Mouse (Mus musculus) brain, embryonic 14.5 days (tissue): Measurements from ENCODE around the gene Usp46. TPM values are rescaled to one million over a fixed set of nuclear protein-coding genes. Genes with fewer than 3 reads are reported as not detected.

ENCODE experiments used
- DNase-seq: peaks from one replicate; pipeline ENCODE4 v3.0.0-alpha.2; 2011; ENCODE audit warnings: low read depth
- CTCF ChIP-seq: fragments of 200-500 bp; IDR thresholded peaks from 2 replicates; pipeline ENCODE4 v1.5.1; 2012; ENCODE audit warnings: inconsistent platforms, mild to moderate bottlenecking, moderate library complexity, borderline replicate concordance; ENCODE audit not compliant: insufficient read depth, insufficient read length; ENCODE audit errors: extremely low read depth
- POLR2A ChIP-seq: fragments of 200-500 bp; IDR thresholded peaks from 2 replicates; pipeline ENCODE4 v1.6.1; 2012; ENCODE audit warnings: mild to moderate bottlenecking, inconsistent platforms, borderline replicate concordance; ENCODE audit not compliant: poor library complexity, insufficient read depth, insufficient read length, severe bottlenecking; ENCODE audit errors: extremely low read depth
- polyA plus RNA-seq: library from polyadenylated mRNA; depleted of rRNA; stranded (reverse); fragments of >200 nt; gene quantifications from 2 replicates; pipeline ENCODE4 v1.2.3, GENCODE M21; 2012; rRNA removed

Usp46 gene
- polyA plus RNA-seq, result 17.2 and 24.4 TPM in 2 replicates

DNA sequence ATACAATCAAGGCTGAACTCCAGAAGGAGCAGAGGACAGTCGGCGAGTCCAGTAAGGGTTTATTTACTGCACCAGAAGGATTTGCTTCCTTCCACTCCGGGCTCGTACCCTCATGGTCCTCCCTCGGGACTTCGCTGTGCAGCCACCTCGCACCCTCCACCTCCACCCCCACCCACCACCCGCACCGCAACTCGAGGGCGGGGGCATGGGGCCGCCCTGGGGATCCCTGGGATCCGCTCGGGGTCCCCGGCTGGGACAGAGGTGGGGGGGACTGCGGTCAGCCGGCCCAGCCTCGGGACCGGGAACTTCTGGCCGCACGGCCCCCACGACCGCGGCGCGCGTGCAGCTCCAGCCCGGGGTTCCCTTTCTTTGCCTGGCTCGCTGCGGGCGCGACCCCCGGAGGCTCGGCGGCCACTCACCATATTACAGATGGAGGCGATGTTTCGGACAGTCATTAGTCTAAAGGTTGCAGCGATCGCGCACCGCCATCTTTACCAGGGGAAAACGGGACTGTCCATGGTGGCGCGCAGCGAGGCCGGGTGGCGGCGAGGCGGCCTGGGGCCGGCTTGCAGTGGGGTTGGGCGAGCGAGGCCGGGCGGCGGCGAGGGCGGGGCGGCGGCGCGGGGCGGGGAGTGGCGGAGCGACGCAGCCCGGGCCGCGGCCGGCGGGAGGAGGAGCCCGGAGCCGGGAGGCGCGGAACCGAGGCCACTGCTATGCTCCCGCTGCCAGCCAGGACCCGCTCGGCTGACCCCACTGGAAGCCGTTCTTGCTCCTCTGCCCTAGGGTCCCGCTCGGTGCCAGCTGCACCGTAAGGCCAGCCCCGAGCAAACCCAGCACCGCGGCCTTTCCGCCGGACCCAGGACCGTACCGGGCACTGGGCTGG lies at the start of gene Usp46:
Usp46 (minus strand) TSS at position 601 of the 883 bp plus-strand sequence.
- DNase-seq, result peak; percentile 83
- no peak for TF ChIP-seq CTCF
- peak; percentile 85 for TF ChIP-seq POLR2A

GRCm38 (mm10) chr5:74113961-74114689 lies 45.9 kb upstream of the Usp46 start:
- DNase-seq, result peak; percentile 57
- TF ChIP-seq POLR2A (no peak), CTCF (no peak)

DNA sequence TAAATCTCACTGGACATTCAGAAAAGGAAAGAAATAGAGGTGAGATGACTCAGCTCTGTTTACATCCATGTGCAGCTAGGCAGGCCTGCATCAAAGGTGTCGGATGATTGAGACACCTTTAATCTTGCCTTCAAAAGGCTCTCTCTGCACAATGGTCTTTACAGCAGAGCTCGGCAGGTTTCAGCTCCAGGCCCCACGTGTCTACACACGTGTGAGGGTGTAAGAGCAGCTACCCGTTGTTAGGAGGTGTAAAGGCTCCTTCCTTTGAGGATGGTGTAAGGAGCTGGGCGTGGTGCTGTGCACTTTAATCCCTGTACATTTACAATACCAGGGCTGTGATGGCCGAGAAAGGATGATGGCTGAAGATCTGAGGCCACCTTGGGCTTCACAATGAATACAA lies 37.2 kb upstream of the Usp46 start:
- TF ChIP-seq POLR2A (no peak), CTCF (no peak)

GRCm38 (mm10) chr5:74101761-74102160 lies 33.5 kb upstream of the Usp46 start:
- TF ChIP-seq CTCF, result no peak
- TF ChIP-seq POLR2A, result no peak
- no peak for DNase-seq

More for the DNA sequence above, 37.2 kb upstream of the Usp46 start:
- DNase-seq, result peak; percentile 39

DNA sequence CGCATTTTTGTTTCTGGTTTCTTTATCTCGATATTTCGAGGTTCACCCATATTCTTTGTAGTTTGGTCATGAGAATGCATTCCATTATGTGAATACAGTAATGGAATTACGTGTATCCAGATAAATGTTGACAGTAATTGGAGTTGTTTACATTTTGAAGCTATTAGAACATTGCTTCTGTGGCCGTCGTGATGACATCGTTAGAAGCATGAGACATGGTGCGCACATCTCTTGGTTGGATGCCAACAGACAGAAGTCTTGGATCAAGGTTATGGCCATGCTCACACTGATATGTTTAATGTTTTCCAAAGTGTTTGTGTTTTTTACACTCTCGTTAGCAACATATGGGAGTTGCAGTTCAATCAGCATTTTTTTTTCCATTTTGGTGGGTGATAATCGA lies 30.8 kb upstream of the Usp46 start:
- no peak for TF ChIP-seq CTCF
- TF ChIP-seq POLR2A, result no peak
- DNase-seq, result peak; percentile 51

GRCm38 (mm10) chr5:74097854-74098220 lies 29.6 kb upstream of the Usp46 start:
- TF ChIP-seq CTCF, result no peak
- no peak for TF ChIP-seq POLR2A
- DNase-seq, result no peak

DNA sequence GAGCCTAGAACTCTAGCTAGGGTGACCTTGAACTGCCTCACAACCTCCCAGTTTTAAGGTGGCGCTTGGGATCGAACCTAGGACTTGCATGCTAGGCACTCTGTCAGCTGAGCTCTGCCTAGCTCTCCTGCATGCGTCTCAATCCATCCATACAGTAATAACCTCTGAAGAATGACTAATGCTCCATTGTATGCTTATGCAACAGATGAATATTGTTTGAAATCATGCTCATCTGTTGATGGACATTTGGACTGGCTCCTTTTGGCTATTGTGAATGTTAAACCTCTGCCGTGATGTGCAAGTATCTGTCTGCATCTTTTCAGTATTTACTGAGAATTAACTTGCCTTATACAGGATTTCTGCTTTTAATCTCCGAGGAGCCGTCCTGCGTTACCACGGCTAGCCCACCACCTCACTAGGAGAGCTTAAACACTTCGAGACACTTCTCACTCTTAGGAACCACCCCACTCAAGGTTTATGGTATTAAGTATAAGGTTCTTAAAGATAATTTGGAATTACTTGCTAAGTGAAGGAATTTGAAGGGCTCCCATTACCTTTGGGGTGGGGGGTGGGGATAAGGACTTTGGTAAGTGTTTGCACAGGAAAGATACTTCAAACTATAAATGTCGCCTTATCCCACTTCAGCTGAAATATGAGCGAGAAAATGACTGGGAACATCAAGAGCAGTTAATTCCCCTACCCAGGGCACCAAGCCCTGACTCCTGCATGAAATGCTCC lies 29.1 kb upstream of the Usp46 start:
- DNase-seq, result no peak
- no peak for TF ChIP-seq POLR2A
- TF ChIP-seq CTCF, result no peak

GRCm38 (mm10) chr5:74096060-74096459 lies 27.8 kb upstream of the Usp46 start:
- DNase-seq, result no peak
- TF ChIP-seq POLR2A (no peak), CTCF (no peak)

DNA sequence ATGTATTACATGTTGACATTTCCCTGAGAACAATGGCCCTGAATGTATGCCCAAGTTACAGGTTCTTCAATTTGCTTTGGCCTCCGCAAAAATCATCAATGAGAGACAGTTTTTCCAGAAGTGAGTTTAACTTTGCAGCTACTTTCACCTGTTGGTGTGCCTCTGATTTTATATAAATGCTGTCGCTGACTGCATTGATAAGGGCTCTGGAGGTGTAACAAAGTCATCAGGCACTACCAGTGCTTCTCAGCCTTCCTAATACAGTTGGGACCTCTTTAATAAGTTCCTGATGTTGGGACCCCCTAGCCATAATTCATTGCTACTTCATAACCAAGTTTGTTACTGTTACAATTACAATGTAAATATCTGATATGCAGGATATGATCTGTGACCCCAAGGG lies 27.4 kb upstream of the Usp46 start:
- DNase-seq, result no peak
- TF ChIP-seq CTCF (no peak), POLR2A (no peak)

GRCm38 (mm10) chr5:74094841-74095437 lies 26.7 kb upstream of the Usp46 start:
- TF ChIP-seq POLR2A (no peak), CTCF (no peak)
- no peak for DNase-seq

DNA sequence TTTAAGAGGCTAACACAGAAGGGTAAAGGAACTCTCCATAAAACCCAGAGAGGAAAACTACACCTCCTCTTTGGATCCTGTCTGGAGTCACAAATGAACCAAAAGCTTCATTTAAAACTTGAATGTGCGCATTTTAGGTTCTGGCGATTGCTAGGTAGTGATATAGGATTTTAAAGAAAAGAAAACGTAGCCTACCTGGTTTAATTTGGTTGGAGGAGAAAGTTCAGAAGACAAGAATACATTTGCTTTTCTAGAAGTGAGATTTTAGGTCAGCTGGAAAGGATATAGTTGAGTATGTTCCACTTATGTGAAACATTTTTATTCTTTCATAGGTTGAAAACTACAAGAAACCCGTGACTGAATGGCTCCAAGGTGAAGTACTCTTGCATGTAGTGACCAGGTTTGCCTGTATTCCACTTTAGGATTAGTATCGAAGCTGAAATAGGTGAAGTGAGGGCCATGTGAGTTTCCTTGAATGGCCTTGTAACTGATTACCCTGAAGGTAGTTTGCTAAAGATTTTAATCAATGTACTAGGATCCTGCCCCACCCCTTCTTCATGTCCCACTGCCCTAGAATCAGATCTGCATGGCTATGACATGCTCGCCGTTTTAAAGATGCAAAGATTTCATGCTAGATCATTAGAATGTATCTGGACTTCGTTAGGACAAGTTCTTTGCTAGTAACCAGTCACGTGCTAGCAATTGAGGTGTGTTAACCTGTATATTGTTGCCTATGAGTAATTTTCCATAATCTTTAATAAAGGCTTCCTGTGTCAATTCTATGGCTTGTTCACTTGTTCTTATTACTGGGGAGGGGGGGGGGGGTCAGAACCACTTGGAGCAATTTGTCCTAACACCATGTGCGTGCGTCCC lies 25.6 kb upstream of the Usp46 start:
- TF ChIP-seq POLR2A (no peak), CTCF (no peak)
- DNase-seq, result peak; percentile 21
